Mouse (Mus musculus) T-helper 2 cell (primary cell): ENCODE results near the gene Ythdf1.

Experiments used
- in situ Hi-C: fragments of 300-600 bp; cut with MboI, MseI; formaldehyde crosslinking; loops from one replicate; pipeline ENCODE4 v1.15.1; 2025; ENCODE audit warnings: high pct_unique_total_duplicates

The Ythdf1 gene

DNA sequence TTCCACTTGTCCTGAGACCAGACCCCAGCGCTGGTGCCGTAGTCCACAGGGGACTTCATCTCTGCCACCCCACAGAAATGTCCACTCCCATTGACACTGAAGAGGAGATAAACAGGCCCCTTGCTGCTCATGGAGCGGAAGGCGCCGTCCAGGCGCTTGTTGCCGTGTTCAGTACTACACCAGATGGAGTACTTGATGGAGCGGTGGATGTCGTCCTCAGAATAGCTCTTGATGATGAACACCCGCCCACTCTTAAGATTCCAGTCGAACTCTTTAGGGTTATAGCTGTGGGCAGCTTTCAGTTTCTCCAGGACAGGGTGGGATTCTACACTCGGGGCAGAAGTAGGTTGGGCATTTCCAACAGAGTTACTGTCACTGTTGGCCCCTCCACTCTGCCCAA, 9.8 kb downstream of the Ythdf1 start:
- in situ Hi-C loops: no loop called here

GRCm38 (mm10) chr2:180905556-180906221, 15.1 kb downstream of the Ythdf1 start:
- in situ Hi-C loops: no loop called here

DNA sequence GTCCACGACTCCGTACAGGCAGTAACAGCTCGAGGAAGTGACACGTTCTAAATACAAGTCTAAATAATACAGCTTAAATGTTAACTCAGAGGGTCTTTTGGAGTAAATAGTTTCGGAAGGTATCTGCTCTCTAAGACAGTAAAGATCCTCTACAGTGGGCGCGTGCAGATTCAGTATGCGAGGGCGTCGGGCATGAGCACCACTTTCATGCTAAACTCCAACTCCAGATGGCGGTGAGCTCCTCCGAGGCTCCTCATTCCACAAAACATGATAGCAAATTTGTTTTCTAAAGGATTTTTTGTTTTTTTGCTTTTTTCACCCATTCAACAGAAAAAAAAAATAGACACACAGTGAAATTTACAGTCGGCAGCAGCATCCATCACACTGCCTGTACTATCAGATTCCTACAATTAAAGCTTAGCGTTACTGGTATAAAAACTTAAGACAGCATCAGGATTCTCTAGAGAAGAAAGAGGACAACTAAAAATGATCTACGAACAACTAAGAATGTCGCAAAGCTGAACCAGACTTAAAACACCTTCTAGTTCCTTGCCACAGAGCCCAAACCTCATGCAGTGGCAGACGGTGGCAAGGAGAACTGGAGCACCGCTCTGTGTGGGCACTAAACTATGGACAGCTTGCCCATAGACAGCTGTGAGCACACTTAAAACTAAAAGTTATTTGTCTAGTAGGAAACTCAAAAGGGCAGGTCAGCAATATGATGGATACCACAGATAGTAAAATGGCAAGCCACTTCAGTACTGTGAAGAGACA, 16.1 kb downstream of the Ythdf1 start:
- in situ Hi-C loops: no loop called here

DNA sequence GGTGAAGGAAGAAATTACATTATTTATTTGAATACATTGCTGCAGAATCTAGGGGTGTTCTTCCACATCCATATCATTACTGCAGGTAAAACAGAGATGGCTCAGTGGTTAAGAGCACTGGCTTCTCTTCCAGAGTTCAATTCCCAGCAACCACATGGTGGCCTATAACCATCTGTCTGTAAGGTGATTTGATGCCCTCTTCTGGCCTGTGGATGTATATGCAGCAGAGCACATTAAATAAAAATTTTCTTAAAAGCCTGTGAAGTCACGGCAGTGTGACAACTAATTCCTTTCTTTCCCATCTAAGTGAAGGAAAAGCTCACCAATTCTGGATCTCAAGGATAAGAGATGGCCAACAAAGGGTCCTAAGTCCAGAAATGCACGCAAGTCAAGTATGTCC, 18.7 kb downstream of the Ythdf1 start:
- in situ Hi-C loops: no loop called here

DNA sequence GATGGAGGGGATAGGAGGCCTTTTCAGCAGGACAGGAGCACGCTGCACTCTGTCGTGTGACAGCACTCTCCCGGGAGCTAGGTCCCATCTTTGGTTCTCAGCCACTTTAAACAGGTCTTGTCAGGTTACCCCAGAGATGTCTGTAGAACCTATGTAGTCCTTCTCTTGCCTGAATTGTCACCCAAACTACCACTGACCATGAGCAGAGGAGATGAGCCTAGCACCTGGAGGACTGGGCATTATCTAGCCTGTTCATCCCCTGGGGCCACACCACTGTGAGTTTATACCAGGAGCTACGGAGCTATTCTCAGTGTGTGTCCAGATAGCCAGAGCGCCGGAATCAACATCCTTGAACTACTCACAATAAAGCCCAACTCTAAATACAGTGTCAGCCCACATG, 22.9 kb downstream of the Ythdf1 start:
- in situ Hi-C loops: no loop called here

GRCm38 (mm10) chr2:180896819-180897625, 23.7 kb downstream of the Ythdf1 start:
- in situ Hi-C loops: no loop called here

GRCm38 (mm10) chr2:180895837-180896525, 24.8 kb downstream of the Ythdf1 start:
- in situ Hi-C loops: no loop called here

- in situ Hi-C loops: no loop called here
Measured at GRCm38 (mm10) chr2:180895321-180895720, 25.4 kb downstream of the Ythdf1 start.

- in situ Hi-C loops: no loop called here
Measured at GRCm38 (mm10) chr2:180894734-180895133, 26.0 kb downstream of the Ythdf1 start.

DNA sequence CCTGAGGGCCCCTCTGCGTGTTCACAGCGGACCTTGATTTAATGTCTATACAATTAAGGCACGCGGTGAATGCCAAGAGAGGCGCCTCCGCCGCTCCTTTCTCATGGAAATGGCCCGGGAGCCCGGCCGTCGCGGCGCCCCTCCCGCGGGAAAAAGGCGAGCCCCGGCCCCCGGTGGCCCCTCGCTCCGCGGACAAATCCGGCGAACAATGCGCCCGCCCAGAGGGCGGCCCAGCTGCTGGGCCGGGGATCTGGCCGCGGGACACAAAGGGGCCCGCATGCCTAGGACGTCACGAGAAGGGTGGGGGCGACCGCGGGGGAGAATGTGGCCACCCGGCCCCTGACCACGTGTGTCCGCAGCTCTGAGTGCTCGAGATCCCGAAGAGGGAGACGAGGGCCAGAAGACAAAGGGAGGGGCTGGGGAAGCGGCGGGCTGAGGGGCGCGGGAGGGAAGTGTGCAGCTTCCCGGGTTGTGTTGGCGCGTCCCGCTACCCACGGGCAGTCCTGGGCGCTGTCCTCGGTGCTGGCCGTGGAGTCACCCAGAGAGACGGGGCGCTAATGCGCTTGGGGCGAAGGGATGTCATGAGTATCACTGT, 26.6 kb downstream of the Ythdf1 start:
- in situ Hi-C loops: no loop called here

- in situ Hi-C loops: no loop called here
Measured at GRCm38 (mm10) chr2:180893537-180894028, 27.2 kb downstream of the Ythdf1 start.

GRCm38 (mm10) chr2:180892841-180893521, 27.8 kb downstream of the Ythdf1 start:
- in situ Hi-C loops: no loop called here

DNA sequence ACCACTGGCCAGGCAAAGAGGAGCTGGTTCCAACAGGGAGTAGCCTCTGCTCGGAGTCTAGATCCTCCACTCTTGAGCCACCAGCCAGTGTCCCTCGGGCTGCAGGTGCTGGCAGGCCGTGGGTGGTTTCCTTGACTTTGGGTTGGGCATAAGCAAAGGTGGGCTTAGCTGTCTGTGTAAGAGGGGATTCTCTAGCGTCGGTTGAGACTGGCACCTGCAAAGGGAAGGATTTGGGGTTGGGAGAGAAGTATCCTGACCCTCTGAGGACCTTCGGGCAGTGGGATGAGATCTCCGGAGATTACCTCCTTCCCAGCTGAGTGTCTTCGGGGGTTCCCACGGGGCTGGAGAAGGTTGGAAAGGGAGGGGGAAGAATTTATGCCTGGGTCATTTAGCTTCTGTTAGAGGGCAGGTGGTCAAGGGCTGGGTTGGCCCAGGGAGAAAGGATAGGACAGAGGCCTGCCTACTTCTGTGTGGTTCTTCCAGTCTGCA, 28.9 kb downstream of the Ythdf1 start:
- in situ Hi-C loops: no loop called here

DNA sequence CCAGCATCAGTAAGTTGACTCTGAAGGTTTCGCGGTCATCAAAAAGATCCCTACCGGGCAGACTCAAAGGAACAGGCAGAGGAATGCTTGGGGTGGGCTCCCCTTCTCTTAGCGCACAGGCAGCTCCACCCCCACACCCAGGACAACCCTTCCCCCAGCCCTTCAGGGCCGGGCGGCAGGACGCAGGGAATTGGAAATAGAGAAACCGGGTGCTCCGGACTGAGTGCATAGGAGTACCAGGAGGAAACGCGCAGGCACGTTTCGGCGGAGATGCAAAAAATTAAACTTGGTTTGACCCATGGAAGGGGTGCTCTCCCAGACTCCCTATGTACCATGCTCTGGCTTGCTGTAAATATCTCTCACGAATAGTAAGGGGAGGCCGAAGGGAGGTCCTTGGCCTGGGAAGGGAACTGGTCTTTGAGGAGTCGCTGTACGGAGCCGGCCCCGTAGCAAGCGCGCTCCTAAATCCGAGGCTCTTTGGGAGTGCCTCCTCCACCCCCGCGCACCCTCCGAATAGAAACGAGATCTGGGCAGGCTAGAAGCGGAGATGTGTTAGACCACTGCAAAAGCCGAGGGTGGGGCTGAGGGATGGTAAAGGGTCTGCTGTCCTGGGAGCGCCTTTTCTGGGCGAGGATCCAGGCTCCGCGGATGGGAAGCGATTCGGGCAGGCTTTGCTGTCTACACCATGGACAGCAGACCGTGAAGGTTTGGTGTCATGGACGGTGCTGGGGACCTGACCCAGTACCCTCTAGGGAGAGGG, 29.5 kb downstream of the Ythdf1 start:
- in situ Hi-C loops: no loop called here

GRCm38 (mm10) chr2:180890422-180891074, 30.2 kb downstream of the Ythdf1 start:
- in situ Hi-C loops: no loop called here

DNA sequence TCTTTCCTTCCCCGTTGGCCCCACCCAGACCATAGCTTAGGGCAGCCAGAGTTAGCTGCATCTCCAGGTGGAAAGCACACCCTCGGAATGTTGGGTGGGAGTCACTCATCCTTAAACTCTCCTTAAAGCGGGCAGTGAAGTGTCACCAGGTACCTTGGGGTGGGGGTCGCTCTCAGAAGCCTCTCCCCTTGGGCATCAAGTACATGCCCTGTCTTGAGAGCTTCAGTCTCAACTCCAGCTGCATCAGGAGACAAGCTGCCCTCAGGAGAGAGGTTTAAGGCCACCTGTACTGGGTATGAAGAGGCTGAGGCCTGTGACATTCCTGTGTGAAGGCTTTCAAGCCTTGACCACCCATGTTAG, 30.8 kb downstream of the Ythdf1 start:
- in situ Hi-C loops: no loop called here

- in situ Hi-C loops: no loop called here
Measured at GRCm38 (mm10) chr2:180889271-180889920, 31.4 kb downstream of the Ythdf1 start.

- in situ Hi-C loops: no loop called here
Measured at GRCm38 (mm10) chr2:180885270-180885669, 35.5 kb downstream of the Ythdf1 start.

DNA sequence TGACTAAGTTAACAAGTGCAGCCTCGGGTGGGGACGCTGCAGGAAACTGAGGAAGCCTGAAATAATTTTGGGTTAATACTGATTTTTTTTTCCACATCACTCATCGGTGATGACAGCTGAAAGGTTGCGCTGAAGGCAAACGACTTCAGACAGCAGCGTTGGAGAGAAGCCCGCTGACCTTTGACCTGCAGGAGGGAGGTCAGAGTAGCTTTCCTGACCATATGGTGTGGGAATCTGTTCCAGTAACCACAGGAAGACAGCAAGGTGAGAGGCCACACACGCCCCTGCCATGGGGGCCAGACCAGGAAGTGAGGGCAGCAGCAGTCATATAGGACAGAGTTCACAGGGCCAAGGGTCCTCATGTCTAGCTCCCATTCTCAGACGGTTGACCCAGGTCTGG, 39.5 kb downstream of the Ythdf1 start:
- in situ Hi-C loops: no loop called here
